Mouse (Mus musculus) limb, embryonic 14.5 days (tissue): ENCODE data around the gene Pde8a. TPM values are rescaled to one million over a fixed set of nuclear protein-coding genes. Genes with fewer than 3 reads are reported as not detected.

Source experiments
- ATAC-seq: fragments of 200-750 bp; cut with Nextera tagmentation; 2 replicates; pipeline ENCODE4 v1.8.0; 2017; ENCODE audit warnings: low read depth, moderate number of reproducible peaks, moderate TSS enrichment; ENCODE audit not compliant: low FRiP score
- DNase-seq: peaks from one replicate; pipeline ENCODE4 v3.0.0-alpha.2; 2015; ENCODE audit warnings: low spot score
- H3K27ac ChIP-seq: fragments of 300-500 bp; sonication (generic); replicated peaks from 2 replicates; pipeline ENCODE4 v1.5.1; 2014; ENCODE audit warnings: low read depth, mild to moderate bottlenecking, low read length, moderate library complexity, mixed read lengths
- H3K27me3 ChIP-seq: fragments of 300-500 bp; sonication (generic); 2 replicates; pipeline ENCODE4 v1.6.1; 2014; ENCODE audit warnings: low read length, mixed read lengths; ENCODE audit not compliant: control insufficient read depth, insufficient read depth
- H3K36me3 ChIP-seq: fragments of 300-500 bp; sonication (generic); 2 replicates; pipeline ENCODE4 v1.6.1; 2014; ENCODE audit warnings: mild to moderate bottlenecking, low read length, moderate library complexity, mixed read lengths; ENCODE audit not compliant: control insufficient read depth, insufficient read depth
- H3K4me1 ChIP-seq: fragments of 300-500 bp; sonication (generic); 2 replicates; pipeline ENCODE4 v1.6.1; 2014; ENCODE audit warnings: antibody characterized with exemption, low read length, mixed read lengths; ENCODE audit not compliant: control insufficient read depth, insufficient read depth
- H3K4me2 ChIP-seq: fragments of 300-500 bp; sonication (generic); replicated peaks from 2 replicates; pipeline ENCODE4 v1.6.1; 2014; ENCODE audit warnings: low read depth, mild to moderate bottlenecking, low read length, moderate library complexity; ENCODE audit not compliant: severe bottlenecking
- H3K4me3 ChIP-seq: fragments of 300-500 bp; sonication (generic); replicated peaks from 2 replicates; pipeline ENCODE4 v1.5.1; 2014; ENCODE audit warnings: low read length
- H3K9ac ChIP-seq: fragments of 300-500 bp; sonication (generic); 2 replicates; pipeline ENCODE4 v1.6.1; 2014; ENCODE audit warnings: mild to moderate bottlenecking, low read depth, low read length, moderate library complexity; ENCODE audit not compliant: severe bottlenecking
- H3K9me3 ChIP-seq: fragments of 300-500 bp; sonication (generic); 2 replicates; pipeline ENCODE4 v1.6.1; 2016; ENCODE audit warnings: low read length; ENCODE audit not compliant: control insufficient read depth
- POLR2A ChIP-seq: fragments of 200-500 bp; IDR thresholded peaks from 2 replicates; pipeline ENCODE4 v1.8.0; 2012; ENCODE audit warnings: inconsistent platforms, mild to moderate bottlenecking, moderate library complexity, borderline replicate concordance; ENCODE audit not compliant: insufficient read depth, insufficient read length; ENCODE audit errors: extremely low read depth
- WGBS: fragments of 180-500 bp; shearing (Covaris S2); extraction: QIAGEN DNeasy Blood & Tissue Kit; methylation state at CpG from one replicate; pipeline ENCODE4 v1.1.7; 2014; 5-methylcytosine and 5-hydroxymethylcytosine counted together
- polyA plus RNA-seq, 2 experiments: library from polyadenylated mRNA; depleted of rRNA in 1 of 2; stranded (reverse) in 1 of 2; unstranded in 1 of 2; fragments of >200 nt; fragmentation: Nextera tagmentation in 1 of 2; extraction: Ambion mirVana in 1 of 2; gene quantifications; 2 replicates each; pipeline versions ENCODE4 v1.2.1 to v1.2.3; 2012 to 2014

Pde8a gene
- polyA plus RNA-seq, 2 experiments, result 5.5 to 8.1 TPM

GRCm38 (mm10) chr7:81209979-81210685 is 3.3 kb upstream of the Pde8a start:
- TF ChIP-seq POLR2A, result no peak
- Histone ChIP-seq H3K4me1 (no peaks in the 10 kb centered on the region), H3K4me2 (no peak overlapping the region), H3K9me3 (no peaks in the 10 kb centered on the region), H3K27me3 (peaks cover 35% of the 10 kb centered on the region), H3K27ac (no peak overlapping the region), H3K9ac (no peak overlapping the region), H3K4me3 (no peak overlapping the region), H3K36me3 (no peaks in the 10 kb centered on the region)
- WGBS, result 46% methylated on average over 11 of the region's 12 CpGs
- no peak for DNase-seq
- no peak for ATAC-seq

- peaks cover 42% of the 10 kb centered on the region for H3K27me3 ChIP-seq
- no peak overlapping the region for H3K9ac ChIP-seq
- DNase-seq (no peak), ATAC-seq (no peak)
- H3K4me3 ChIP-seq, result peak overlapping the region; percentile 52; the same call in 1 of the 2 replicates
- no peak overlapping the region for H3K27ac ChIP-seq
- no peaks in the 10 kb centered on the region for H3K9me3 ChIP-seq
- TF ChIP-seq POLR2A, result no peak
- H3K36me3 ChIP-seq, result no peaks in the 10 kb centered on the region
- peak overlapping the region; percentile 54 for H3K4me2 ChIP-seq
- no peaks in the 10 kb centered on the region for H3K4me1 ChIP-seq
- 7% methylated on average over 8 of the region's 8 CpGs for WGBS
Observed at GRCm38 (mm10) chr7:81211760-81212159, 1.6 kb upstream of the Pde8a start.

GRCm38 (mm10) chr7:81212261-81212681 is 1.1 kb upstream of the Pde8a start:
- Histone ChIP-seq H3K9me3 (no peaks in the 10 kb centered on the region), H3K27me3 (peaks cover 42% of the 10 kb centered on the region), H3K27ac (peak overlapping the region; percentile 34; the same call in 1 of the 2 replicates), H3K9ac (peak overlapping the region; percentile 54; the same call in 1 of the 2 replicates), H3K4me1 (no peaks in the 10 kb centered on the region), H3K4me2 (peak overlapping the region; percentile 54), H3K4me3 (peak overlapping the region; percentile 52), H3K36me3 (no peaks in the 10 kb centered on the region)
- 0 out of 2 replicates have a peak, but pooled peaks have one; percentile 34 for ATAC-seq
- no peak for TF ChIP-seq POLR2A
- peak; percentile 25 for DNase-seq
- WGBS, result 2% methylated on average over 22 of the region's 22 CpGs

GRCm38 (mm10) chr7:81212697-81213346 is 574 bp upstream of the Pde8a start:
- Histone ChIP-seq H3K9me3 (no peaks in the 10 kb centered on the region), H3K36me3 (no peaks in the 10 kb centered on the region), H3K27ac (peak overlapping the region; percentile 34; the same call in 1 of the 2 replicates), H3K4me3 (peak overlapping the region; percentile 52), H3K9ac (peak overlapping the region; percentile 54), H3K4me2 (peak overlapping the region; percentile 54), H3K4me1 (no peaks in the 10 kb centered on the region), H3K27me3 (peaks cover 42% of the 10 kb centered on the region)
- WGBS, result under 1% methylated on average over 43 of the region's 57 CpGs
- peak; percentile 85 for ATAC-seq
- TF ChIP-seq POLR2A, result no peak
- peak; percentile 87 for DNase-seq

GRCm38 (mm10) chr7:81214153-81214907 is 934 bp downstream of the Pde8a start:
- Histone ChIP-seq H3K27ac (no peak overlapping the region), H3K4me1 (no peaks in the 10 kb centered on the region), H3K27me3 (peaks cover 42% of the 10 kb centered on the region), H3K9ac (peak overlapping the region; percentile 54), H3K4me3 (peak overlapping the region; percentile 52), H3K36me3 (no peaks in the 10 kb centered on the region), H3K4me2 (peak overlapping the region; percentile 54), H3K9me3 (no peaks in the 10 kb centered on the region)
- TF ChIP-seq POLR2A, result no peak
- ATAC-seq (no peak), DNase-seq (no peak)
- 9% methylated on average over 27 of the region's 40 CpGs for WGBS
